Mouse (Mus musculus) cortical plate, adult 2 months (tissue): ENCODE measurements around the gene Zfr.

Source experiments
- CTCF ChIP-seq: fragments of 200-500 bp; IDR thresholded peaks from 2 replicates; pipeline ENCODE4 v1.5.1; 2011; ENCODE audit warnings: mild to moderate bottlenecking, control low read depth, low read length; ENCODE audit not compliant: insufficient read depth; ENCODE audit errors: extremely low read depth
- POLR2A ChIP-seq: fragments of 200-500 bp; IDR thresholded peaks from 2 replicates; pipeline ENCODE4 v1.6.1; 2011; ENCODE audit warnings: mild to moderate bottlenecking, low read length, control low read depth; ENCODE audit not compliant: insufficient read depth; ENCODE audit errors: extremely low read depth

DNA sequence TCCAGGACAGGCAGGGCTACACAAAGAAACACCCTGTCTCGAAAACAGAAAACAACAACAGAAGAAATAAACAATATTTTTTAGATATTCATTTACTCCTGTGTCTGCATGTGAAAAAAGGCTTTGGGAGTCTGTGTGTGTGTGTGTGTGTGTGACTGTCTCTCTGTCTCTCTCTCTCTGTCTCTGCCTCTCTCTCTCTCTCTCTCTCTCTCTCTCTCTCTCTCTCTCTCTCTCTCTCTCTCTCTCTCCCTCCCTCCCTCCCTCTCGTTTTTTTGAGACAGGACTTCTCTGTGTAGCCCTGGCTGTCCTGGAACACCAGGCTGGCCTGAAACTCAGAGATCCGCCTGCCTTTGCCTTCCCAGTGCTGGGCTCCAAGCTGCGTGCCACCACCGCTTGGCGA is 78.3 kb downstream of the Zfr start:
- TF ChIP-seq CTCF (no peak), POLR2A (no peak)
